Mouse (Mus musculus): ENCODE results near the gene Swi5.

Swi5 gene

DNA sequence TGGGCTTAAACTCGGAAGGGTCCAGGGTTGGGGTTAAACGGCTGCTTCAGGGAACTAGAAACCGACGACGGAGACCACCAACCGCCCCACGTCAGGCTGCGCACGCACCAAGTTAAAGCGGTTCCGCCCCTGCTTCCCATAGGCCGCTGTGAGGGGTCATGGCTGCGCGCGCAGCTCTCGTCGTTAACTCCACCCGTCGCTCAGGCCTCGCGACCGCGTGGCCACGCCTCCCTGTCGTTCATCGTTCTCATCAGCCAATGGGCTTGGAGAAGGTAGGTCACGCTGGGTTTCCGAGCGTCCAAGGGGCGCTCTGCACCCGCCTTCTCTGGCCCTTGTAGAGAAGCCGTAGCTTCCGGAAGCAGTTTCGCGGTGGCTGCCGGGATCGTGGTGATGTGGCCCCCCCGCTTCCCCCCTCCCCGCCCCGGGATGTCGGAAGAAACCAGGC is at the start of gene Swi5:
Gene Swi5, minus strand, starts transcription at position 153 of the 445 bp plus-strand sequence.
- DNase-seq: peak; percentile 100

DNA sequence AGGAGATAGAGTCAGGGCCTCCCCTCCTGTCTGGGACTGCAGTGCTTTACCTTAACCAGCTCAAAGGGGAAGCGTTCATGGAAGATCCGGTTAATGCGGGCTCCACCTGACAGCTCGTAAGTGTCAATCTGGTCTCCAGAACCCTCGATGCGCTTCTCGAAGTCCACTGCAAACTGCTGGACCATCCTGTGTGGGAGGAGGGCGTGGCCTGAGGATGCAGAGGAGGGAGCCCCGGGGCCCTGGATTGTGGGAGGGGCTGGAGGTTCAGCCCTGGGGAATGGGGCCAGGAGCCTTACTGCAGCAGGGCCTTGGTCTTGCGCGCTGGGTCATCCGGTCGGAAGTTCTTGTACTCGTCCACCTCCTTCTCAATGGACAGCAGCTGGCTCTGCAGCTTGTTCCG is 48.0 kb upstream of the Swi5 start:
- no peak for DNase-seq

DNA sequence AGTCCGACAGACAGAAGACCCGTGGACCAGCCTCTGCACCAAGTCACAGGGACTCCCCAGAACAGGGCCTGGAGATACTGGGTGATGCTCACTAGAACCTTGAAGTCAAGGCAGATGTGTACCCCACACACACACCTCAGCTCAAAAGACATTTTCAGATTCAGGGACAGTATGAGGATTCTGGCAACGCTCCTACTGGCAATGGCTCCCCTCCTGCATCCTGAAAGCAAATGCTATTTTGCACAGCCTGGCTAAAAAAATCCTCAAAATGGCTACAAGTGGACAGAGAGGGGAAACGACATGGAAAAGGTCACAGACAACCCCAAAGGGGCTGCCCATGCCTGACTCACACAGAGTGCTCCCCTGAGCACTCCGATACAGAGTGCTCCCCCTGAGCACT is 44.3 kb upstream of the Swi5 start:
- DNase-seq: no peak

DNA sequence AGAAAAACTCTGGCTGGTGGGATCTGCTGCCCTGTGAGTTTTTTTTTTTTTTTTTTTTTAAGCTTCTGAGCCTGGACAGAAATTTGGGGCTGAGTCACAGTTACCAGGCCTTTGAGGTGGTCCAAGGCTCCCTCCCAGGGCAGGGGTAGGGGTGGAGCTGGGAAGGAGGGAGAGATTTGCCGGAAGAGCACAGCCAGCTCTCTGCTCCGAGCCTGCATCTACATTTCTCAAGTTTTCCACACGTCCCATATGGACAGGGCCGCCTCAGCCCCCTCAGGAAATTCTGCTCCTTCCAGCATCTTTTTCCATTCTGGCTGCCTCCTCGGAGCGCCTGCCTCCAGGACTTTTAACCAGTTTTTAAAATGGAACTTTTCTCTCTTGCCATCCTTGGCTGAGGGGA is 41.7 kb upstream of the Swi5 start:
- DNase-seq: no peak

DNA sequence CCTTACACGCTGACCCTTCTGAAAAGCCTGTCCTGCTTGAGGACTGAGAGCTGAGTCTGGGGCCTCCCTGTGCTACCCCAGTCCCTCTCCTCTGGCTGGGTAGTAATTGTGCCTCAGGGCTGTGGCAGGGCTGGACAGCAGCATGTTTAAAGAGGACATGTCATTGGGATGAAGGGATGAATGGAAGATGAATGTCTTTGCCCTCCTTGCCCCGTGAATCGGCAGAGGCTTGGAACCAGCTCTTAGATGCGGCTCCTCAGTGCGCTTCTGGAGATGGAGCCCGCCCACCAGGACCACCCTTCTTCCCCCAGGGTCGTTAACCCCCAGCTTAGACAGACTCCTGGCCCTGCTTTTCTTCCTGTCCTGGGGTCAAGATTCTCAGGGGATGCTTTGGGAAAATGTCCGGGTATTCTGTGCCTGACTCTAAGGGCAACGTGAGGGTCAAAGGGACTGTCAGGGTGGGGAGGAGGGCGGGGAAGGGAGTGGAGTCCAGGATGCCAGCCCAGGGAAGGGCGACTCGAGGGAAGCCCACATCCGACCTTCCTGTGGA is 41.1 kb upstream of the Swi5 start:
- no peak for DNase-seq

DNA sequence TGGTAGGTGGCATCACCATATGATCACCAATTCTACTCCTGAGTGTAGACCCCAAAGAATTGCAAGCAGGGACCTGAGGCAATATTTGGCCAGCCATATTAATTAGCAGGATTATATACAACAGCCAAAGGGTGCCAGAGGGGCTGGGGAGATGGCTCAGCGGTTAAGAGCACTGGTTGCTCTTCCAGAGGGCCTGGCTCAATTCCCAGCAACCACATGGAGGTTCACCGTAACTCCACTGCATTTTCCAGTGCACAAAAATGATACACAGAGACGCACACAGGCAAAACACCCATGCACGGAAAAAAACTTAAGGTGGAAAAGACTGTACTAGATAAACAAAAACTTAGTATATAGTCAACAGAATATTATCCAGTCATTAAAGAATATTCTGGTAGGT is 39.3 kb upstream of the Swi5 start:
- DNase-seq: no peak

DNA sequence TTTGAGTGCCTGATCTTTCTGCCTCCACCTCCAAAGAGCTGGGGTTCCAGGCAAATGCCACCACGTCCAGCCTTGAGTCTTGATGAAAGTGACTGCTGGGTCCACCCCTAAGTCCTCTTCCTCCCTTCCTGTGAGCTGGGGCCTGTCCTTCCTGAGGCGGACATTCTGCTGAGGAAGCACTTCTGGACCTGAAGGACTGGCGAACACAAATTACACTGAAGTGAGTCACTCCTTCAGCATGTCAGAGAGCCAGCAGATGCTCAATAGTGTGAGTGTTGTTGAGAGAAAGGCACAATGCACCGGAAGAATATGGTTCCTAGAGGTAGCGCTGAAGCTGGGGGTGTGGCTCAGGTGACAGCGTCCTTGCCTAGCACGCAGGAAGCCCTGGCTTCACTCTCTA is 37.5 kb upstream of the Swi5 start:
- DNase-seq: no peak

DNA sequence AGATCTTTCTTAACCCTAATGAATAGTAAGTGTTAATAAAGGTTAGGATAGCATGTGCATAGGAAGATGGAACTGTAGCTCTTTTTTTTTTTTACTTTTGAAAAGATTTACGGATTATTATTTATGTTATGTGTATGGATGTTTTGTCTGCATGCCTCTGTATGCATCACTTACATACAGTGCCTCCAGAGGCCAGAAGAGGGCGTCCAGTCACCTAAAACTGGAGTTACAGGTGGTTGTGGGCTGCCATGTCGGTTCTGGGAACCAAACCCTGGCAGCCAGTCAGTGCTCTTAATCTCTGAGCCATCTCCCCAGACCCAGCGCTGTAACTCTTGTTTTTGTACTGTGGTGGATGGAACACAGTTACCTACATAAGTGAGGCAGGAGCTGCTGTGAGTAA is 36.4 kb upstream of the Swi5 start:
- no peak for DNase-seq

DNA sequence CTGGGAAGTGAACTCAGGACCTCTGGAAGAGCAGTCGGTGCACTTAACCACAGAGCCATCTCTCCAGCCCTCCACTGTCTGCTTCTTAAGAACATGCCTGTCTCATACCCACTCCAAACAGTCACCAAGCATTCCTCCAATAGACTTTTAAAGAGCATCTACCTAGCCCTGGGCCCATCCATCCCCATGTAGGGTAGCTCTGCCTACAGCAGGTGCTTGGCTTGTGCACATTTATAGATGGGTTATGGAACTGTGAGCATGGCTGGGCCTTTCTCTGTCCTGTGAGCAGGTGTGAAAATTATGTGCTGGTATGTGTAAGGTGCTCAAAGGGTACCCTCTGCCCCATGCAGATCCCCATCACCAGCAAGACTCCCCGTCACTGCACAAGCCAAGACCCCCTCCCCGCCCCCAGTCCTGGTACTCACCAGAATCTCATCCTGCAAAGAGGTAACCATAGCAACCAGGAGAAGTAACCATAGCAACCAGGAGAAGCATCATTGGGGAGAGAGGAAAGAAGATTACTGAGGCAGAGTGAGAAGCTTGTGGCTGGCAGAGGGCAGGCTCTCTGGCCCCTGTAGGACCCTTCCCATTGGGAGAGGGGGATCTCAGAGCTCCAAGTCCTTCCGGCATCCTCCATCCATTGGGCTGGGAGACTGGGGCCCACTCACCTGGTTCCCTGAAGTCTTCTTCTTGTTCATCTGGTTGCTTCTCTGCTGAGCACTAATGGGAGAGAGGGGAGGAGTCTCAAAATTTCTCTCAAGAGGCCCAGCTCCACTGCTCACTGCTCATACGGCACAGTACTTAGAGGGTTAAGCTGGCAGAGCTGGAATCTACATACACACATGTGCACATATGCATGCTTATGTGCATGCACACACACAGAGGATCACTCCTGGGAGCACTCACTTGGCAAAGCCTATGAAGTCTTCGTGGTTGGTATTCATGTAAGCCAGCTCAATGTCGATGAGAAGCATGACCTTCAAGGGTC is 35.2 kb upstream of the Swi5 start:
- DNase-seq: no peak

DNA sequence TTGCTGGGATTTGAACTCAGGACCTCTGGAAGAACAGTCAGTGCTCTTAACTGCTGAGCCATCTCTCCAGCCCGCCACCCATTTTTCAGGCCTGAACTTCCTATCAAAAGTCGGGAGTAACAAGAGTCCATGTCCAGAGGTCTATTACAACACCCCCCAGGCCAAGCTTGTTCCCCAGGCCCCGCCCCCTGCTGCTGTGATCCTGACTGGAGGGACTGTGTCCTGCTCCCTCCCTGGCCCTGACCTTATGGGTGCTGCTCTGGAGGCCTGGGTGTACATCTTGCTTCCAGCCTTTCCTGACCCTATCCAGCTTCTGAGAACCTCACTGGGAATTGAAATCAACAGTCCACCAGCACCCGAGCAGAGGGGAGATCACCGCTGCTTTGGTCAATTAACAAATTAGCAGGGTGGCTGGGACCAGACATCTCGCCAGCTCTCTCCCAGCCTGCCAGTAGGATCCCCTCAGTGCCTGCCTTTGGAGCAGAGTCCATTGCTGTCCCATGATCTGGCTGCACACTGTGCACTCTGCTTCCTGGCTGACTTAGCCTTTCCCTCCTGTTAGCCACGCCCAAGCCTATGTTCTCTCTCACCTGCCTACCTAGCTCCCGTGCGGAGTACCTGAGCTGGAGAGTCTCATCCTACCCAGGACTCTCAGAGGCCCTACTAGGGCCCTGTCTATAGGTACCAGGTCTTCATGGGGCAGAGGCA is 33.9 kb upstream of the Swi5 start:
- peak; percentile 51 for DNase-seq

DNA sequence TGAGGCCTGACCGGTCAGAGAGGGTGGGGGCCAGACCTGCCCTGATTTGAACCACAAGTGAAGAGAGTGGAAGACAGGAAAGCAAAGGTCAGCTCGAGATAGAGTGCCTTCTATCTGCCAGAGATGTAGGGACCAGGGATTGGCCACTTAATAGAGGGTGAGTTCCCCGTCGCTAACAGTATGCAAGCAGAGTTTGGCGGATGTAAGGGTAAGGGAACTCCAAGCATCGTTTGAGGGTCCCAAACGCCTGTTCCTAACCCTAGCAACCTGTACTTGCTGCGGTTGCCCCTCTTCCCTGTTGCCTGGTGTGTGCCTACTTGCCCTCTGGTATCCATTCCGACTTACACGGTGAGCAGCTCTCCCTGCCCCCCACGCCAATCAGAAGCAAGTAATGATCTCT is 32.8 kb upstream of the Swi5 start:
- no peak for DNase-seq

DNA sequence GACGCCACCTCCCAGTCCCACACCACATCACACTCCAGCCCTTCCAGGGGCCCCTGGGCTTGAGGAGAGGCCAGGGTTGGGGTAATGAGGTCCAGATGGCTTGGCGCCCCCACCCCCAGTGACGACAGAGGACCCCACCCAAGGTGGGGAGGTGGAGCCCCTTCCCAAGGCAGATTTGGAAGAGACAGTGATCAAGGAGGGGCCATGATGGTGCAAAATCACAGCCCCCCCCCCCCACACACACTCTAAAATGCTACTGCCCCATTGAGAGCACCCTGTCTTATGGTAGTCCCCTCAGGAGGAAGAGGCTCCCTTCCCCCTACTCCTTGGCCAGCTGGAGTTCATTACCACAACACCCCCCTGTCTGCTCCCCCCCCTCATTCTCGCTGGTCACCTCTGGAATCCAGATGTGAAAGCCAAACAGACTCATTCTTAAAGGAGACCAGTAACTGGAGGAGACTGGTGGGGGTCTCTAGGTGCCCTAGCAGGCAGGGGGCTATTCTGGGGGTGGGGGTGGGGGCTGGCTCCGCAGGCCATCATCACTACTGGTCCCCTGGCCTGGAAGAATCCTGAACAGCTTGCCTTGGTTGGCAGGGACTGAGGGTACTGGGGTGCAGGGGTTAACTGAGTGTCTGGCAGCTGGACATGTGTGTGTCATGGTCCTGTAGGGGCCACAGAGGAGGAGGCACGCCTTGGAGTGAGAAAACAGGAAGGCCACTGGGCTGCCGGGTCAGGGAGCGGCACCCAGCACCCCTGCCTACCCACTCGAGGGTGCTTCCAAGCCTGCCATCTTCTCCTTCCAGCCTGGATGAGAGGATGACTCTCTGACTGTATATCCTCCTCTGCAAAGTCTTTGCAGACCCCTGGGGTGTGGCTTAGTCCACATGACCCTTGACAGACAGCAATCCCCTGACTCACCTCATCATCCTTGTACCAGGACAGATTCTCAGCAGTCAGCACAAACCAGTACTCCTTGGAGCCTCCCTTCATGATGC is 32.0 kb upstream of the Swi5 start:
- DNase-seq: no peak

DNA sequence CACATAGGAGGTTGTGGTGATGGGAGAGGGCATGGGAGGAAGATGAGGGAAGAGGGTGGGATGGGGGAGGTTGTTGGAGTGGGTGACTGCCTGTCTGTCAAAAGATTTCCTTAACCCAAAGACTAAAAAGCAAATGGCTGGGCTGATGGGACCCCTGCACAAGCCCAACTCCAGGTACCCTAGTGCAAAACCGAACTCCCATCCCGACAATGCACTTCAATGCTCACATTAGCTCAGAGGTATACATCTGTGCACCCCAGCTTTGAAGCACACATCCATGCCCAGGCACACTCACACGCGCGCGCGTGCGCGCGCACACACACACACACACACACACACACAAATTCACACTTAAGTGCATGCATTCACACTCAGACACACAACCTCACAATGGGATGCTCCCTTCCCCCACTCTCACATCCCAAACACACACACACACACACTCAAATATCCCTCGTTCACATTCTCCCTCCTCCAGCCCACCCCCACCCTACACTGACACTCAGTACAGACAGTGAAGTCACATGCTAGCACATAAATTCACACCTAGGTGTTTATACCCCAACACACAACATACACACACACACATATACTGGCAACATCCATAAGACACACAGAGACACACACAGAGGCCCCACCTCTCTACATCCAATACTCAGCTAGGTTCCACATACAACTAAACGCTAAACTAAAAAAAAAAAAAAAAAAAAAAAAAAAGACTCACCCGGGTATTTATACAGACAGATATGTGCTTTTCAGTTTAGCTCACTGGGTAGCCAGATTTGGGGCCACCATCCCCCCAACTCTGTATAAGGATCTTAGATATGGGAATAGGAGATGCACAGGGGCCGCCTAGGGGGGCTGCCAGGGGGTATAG is 31.1 kb upstream of the Swi5 start:
- no peak for DNase-seq

DNA sequence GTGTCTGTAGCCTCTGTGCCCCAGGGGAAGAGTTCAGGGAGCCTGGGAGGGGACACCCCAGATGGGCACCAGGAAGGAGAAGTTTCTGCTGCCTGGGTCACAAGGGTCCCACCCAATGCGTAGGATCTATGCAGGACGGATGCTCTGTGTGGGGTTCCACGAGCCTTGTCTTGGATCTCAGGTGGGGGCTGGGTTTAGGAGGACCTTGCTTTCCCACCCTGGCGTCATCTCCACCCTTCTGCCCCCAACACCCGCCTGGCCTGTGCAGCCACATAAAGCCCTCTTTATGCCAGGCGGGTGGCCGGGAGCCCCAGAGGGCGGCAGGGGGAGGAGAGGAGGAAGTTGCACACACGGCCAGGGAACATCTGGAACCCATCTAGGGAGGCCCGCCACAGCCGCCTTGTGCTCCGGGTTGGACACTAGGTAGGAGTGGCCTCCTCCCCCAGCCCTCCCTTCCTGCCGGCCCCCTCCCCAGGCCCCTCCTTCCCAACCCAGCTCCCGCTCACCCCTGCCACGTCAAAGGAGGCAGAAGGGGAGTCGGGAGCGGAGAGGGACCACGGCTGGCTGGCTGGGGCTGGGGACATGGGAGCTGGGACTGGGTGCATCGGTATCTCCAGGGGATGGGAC is 30.0 kb upstream of the Swi5 start:
- peak; percentile 76 for DNase-seq

DNA sequence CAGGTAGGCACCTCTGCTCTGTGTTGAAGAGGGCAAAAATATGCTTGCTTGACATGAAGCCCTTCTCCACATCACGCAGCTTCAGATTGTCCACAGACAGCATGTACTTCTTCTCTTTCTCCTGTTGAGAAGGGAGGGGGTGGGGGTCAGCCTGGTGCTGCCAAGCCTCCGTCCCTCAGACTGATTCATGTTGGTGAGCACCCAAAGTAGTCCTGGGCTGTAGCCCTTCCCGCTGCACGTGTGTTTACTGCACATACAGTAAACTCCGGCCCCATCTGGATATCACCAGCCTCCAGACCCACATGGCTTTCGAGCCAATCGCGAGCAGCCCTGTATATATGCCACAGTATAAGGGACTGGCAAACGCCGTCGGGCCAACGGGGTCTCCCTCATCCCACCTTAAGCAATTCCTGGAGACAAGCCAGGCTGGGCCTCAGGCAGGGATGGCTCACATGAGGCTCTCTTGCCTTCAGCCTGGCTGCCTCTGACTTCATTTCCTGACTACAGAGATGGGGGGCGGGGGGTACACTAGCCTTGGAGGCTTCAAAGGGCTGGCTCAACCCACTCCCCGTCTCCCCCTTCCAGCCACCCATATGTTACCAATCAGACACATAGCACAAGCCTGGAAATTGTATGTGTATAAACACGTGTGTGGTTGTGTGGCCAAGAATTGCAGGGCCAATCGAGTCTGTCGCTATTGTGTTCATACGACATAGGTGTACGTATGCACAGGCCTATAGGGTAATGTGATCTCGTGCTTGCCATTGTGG is 29.2 kb upstream of the Swi5 start:
- no peak for DNase-seq

DNA sequence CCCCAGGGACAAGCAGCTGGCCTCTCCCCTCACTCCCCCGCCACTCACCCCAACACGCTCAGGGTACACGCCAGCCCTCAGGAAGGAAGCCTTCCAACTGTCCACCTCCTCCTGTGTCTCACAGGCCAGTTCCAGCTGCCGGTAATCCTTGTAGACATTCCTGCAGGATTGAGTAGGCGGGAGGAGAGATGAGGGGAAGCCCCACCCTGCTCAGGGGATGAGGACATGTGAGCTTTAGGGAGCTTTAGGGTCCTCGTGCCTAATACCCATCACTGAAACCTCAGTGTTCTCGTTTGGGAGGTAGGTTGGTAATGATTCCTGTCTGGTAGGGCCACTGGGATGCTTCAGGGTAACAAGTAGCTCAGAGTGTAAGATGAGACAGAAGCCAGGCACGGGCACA is 27.9 kb upstream of the Swi5 start:
- DNase-seq: no peak

DNA sequence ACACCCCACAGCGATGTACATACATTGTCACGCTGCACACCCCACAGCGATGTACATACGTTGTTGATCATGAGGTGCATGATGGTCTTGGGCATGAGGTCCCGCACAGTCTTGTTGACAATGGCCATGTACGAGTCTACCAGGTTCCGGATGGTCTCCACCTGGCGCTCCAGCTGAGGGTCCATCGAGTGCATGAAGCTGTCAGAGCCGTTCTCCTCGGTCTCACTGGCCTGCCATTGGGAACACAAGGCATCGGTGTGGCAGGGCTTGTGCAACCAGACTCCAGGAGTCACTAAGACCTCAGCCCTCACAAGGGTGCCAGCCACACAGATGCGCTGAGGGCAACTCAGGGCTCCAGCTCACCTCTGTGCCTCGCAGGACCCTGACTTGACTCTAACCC is 27.0 kb upstream of the Swi5 start:
- no peak for DNase-seq

DNA sequence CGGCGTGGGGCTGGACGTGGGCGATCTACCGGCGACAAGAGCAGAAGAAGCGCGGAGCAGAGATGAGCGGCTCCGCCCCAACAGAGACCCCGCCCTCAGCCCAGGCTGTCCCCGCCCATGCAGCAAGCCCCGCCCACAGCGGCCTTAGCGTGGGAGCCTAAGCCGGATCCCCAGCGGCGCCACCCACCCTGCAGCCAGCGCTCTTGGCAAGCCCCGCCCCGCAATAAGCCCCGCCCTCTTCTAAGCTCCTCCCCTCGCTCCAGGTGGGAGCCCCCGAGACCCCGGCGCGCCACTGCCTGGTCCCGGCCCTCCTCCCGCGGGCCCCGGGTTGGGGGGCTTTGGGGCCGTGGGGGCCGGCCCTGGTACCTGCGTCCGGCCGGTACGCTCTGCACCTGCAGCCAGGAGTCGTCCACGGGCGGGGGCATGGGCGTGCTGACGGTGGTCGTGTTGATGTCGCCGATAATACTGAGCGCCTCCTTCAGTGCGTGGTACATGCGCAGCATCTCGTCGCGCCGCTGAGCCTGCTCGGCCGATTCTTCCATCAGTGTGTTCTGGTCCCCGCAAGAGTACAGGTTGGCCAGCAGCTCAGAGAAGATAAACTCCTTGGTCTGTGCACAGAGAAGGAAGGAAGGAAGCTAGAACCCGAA is 24.6 kb upstream of the Swi5 start:
- DNase-seq: peak; percentile 92

DNA sequence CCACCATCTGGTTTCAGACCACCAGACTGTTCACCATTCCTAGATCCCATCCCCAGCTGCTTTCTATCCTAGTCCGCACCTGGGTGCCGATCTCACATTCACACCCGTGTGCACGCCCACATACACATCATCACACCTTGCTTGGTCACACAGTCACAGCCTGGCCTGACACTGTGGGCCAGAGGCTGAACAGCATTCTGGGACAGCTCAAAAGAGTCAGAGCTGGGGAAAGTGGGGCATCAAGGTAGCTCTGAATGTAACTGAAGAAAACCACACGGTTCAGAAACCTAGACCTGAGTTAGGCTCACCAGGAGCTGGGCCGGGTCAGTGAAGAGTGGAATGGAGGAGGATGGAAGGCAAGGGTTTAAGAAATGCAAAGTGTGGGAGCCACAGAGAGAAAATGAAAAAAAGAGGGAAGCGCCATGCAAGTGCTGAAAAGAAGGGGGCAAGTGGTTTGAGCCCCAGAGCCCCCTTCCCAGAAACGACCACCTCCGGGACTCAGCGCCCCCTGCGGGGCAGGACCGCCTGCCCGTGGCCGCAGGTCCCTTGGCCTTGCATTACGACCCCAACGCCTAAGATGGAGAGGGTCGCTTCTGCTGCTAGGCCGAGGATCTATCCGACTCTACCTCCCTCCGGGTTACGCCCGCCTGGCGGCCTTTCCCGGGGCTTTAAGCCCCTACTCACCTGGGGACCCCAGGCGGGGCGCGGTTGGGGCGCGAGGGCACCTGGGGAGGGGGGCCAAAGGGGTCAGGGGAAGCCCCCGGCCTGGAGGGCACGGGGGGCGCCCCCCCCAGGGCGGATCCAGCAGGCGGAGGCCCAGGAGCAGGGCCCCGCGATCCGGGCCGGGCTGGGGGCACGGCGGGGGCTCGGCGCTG is 23.8 kb upstream of the Swi5 start:
- no peak for DNase-seq

Measured in kidney, postnatal 14 days (tissue).